Mouse (Mus musculus): ENCODE measurements around the gene Polr1c.

GRCm38 (mm10) chr17:46268026-46268720, 20.3 kb upstream of the Polr1c start:
- no peak for TF ChIP-seq EP300 (optimal IDR thresholded peaks at IDR 0.05)
- no peak for TF ChIP-seq CTCF (IDR thresholded peaks at IDR 0.05; ENCODE audit: low read depth)

All from stomach, postnatal 0 days (tissue).